Mouse (Mus musculus) macrophage (primary cell): ENCODE results near the gene Cpa4. TPM values are rescaled to one million over a fixed set of nuclear protein-coding genes. Genes with fewer than 3 reads are reported as not detected.

Source experiments
- H3K27ac ChIP-seq: fragments of 350-480 bp; formaldehyde crosslinking; 2 replicates; pipeline ENCODE4 v1.9.0; 2021
- H3K36me3 ChIP-seq: fragments of 350-480 bp; formaldehyde crosslinking; 2 replicates; pipeline ENCODE4 v1.9.0; 2021; ENCODE audit errors: inconsistent target
- H3K4me3 ChIP-seq: fragments of 350-480 bp; formaldehyde crosslinking; 2 replicates; pipeline ENCODE4 v1.9.0; 2021; ENCODE audit errors: inconsistent target
- H3K79me2 ChIP-seq: fragments of 350-480 bp; formaldehyde crosslinking; 2 replicates; pipeline ENCODE4 v1.9.0; 2021; ENCODE audit errors: inconsistent target
- WGBS: methylation state at CpG from one replicate; pipeline ENCODE4 v1.1.7; 2026; ENCODE audit warnings: inconsistent platforms; ENCODE audit not compliant: missing documents; 5-methylcytosine and 5-hydroxymethylcytosine counted together
- polyA plus RNA-seq: library from polyadenylated mRNA; stranded (reverse); fragments of 250-400 nt; gene quantifications from 3 replicates; pipeline ENCODE4 v1.2.4, GENCODE M21; 2018; ENCODE audit warnings: inconsistent platforms

The Cpa4 gene
- polyA plus RNA-seq, 1 experiment from 2014 or later = not detected

DNA sequence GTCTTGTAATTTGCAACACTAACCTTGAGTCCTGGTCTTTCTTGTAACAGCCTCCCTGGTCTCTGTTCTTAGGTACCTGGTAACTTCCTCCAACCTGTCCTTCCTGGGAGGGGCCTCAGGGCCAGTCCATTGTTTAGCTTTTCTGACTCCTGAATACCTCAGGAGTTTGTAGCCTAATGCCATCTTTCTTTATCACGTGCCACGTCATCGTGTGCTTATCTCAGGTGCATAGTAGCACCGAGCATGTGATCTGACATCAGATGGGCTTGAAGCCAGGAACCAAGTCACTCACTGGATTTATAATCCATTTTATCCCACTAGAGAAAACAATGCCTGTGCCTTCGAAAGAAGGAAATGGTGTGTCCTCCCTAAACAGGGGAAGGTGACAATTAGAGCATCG, 4.6 kb upstream of the Cpa4 start:
- Histone ChIP-seq H3K27ac (no peak overlapping the region), H3K4me3 (no peak overlapping the region), H3K36me3 (no peaks in the 10 kb centered on the region), H3K79me2 (no peaks in the 10 kb centered on the region)
- WGBS = 76% methylated on average over 6 of the region's 6 CpGs

DNA sequence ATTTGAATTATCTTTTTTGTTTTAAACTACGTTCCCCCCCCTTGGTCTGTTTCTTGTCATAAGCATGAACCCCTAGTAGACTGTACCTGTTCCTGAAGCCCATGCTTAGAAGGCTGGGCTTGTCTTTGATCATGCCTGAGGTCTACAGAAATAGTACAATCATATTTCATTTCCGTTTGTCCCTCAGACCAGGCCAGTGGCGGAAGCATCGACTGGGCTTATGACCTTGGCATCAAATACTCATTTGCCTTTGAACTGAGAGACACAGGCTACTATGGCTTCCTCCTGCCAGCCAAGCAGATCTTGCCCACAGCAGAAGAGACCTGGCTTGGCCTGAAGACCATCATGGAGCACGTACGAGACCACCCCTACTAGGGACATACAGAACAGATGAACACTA, 4.1 kb upstream of the Cpa4 start:
- 94% methylated on average over 6 of the region's 6 CpGs for WGBS
- Histone ChIP-seq H3K36me3 (no peaks in the 10 kb centered on the region), H3K4me3 (no peak overlapping the region), H3K79me2 (no peaks in the 10 kb centered on the region), H3K27ac (no peak overlapping the region)

DNA sequence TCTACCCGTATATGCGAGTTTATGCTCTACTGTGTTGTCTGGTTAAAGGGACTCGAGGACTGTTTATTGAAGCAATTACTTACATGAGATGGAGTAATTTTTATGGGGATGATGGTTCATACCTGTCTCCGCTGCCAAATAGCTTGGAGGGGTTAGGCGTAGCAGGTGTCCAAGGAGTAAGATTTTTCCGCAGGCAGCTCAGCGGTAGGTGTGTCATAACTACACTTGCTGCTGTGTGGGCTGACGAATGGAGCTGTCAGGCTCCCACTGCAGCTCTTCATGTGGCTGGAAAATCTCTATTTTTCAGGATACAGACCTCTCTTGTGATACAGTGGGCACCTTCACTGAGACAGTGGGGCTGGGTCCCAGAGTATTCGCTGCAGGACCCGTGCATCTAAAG, 1.2 kb downstream of the Cpa4 start:
- H3K79me2 ChIP-seq = no peaks in the 10 kb centered on the region
- no peak overlapping the region for H3K4me3 ChIP-seq
- H3K27ac ChIP-seq = no peak overlapping the region
- 93% methylated on average over 10 of the region's 10 CpGs for WGBS
- no peaks in the 10 kb centered on the region for H3K36me3 ChIP-seq

DNA sequence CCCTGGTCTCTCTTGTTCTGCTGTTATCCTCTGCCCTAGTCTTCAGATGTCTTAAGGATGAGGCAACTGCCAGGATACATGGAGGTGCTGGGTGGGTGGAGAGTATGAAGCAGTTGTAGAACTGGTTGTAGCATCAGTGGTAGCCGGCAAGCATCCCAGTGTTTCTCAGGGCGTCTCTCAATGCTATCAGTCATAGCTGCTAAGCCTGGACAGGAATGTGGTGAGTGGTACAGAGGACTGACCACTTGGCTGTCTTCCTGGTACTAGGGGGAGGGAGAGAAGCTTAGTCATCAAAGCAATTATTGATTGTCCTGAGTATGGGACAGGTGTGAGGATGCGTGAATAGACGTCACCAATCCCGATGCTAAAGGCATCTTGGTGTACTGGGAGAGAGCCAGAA, 1.8 kb downstream of the Cpa4 start:
- H3K27ac ChIP-seq = no peak overlapping the region
- 98% methylated on average over 5 of the region's 5 CpGs for WGBS
- no peaks in the 10 kb centered on the region for H3K36me3 ChIP-seq
- no peaks in the 10 kb centered on the region for H3K79me2 ChIP-seq
- no peak overlapping the region for H3K4me3 ChIP-seq

DNA sequence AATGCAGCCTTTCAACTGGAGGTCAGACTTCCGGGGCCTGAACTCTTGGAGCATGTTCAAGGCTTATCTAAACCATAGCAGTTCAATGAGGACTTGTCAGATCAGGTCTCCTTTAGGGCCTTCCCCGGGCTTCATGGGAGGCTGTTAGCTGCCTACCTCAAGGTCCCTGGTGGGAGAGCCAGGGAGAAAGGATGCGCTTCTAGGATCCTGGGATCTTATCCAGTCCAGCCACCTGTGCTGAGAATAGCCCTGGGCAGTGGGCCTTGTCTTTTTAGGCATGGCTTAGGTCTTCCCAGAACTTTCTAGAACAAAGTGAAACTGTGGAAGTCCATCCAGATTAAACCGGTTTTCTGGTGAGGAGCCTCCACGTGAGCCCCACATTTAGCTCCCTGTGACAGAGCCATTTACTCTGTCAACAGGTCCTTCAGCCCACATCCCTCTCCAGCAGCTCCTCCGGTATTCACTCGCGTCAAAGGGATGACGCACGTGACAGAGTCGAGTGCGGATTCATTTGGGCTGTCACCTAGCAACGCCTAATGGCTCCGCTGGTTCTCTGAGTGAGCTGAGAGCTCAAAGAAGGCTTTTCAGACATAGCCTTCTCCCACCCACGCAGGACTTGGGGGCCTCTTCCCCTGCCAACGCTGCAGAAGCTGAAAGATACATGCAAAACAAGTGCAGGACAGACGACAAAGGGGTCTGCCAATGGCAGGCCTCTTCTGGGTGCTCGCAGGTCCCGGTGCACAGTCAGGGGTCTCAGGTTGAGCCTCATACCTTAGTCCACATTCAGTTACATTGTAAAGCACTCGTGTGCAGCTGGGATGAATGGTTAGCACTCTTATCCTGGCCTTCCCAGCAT, 4.5 kb downstream of the Cpa4 start:
- no peaks in the 10 kb centered on the region for H3K79me2 ChIP-seq
- WGBS = 89% methylated on average over 18 of the region's 20 CpGs
- no peak overlapping the region for H3K4me3 ChIP-seq

DNA sequence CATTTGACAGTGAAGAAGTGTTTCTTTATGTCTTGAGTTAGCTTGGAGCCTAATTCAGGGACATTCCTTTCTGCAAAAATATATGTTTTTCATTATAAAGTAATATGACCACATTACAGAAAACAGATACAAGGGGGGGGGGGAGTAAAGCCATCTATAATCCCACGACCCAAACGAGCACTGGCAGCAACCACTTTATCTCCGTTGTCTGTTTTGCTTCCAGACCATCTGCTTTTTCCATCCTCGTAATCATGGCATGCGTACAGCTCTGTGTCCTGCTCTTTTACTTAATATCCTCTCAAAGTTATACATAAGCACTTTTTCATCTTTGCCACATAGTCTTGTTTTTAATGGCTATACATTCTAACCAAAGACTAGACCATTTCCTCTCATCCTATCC, 5.2 kb downstream of the Cpa4 start:
- no peaks in the 10 kb centered on the region for H3K36me3 ChIP-seq
- WGBS = 86% methylated on average over 5 of the region's 5 CpGs
- H3K4me3 ChIP-seq = no peak overlapping the region
- no peaks in the 10 kb centered on the region for H3K79me2 ChIP-seq
- H3K27ac ChIP-seq = no peak overlapping the region

More for the DNA sequence above, 4.5 kb downstream of the Cpa4 start:
- Histone ChIP-seq H3K27ac (no peak overlapping the region), H3K36me3 (no peaks in the 10 kb centered on the region)

DNA sequence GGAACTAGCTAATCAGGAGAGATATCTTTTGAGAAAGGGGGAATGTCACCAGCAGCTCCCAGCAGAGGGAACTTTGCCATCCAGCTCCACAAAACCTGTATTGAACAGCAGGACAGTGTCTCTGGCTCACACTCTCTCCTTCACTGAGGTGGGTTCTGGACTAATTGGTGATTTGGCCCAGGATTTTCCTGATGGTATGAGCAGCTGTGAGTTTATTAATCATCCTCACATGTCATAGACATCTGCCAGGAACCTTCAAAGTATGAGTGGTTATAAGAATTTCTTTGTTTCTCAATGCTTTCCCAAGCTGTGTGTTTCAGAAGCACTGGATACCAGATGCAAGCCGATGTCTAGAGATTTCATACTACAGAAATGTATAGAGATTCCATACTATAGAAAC, 6.8 kb downstream of the Cpa4 start:
- 100% methylated on average over 1 of the region's 1 CpGs for WGBS

DNA sequence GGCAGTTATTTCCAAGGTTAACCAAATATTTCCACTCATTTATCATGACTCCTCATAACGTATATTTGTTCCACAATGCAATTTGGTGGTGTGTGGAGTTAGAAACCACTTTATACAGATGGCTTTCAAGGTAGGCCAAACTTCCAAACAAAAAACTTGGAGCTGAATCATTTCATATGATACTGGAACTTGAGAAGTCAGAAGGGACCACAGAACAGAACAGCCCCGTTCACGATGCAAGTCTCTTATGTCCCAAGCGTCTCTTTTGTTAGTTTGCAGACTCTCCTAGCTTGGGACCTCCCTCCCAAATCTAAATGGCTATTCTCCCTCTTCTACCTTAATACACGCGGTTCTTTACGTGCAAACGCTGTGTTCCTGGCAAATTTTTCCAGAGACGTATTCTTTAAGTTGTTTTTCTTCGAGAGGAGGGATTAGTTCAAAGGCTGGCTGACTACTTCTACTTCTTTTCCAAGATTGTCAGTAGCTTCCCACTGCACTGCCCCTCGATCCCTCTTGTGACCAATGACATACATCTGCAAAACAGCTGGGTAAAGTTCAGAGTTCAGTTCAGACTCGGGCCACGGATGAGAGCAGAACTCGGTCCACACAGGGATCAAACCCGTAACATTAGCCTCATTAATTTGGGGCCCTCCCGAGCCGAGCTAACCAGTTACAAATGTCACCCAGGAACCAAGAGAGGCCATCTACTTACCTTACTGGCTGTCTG, 8.5 kb downstream of the Cpa4 start:
- Histone ChIP-seq H3K36me3 (no peaks in the 10 kb centered on the region), H3K4me3 (no peak overlapping the region), H3K79me2 (no peaks in the 10 kb centered on the region), H3K27ac (no peak overlapping the region)
- 97% methylated on average over 17 of the region's 17 CpGs for WGBS

More for the DNA sequence above, 6.8 kb downstream of the Cpa4 start:
- Histone ChIP-seq H3K4me3 (no peak overlapping the region), H3K79me2 (no peaks in the 10 kb centered on the region), H3K36me3 (no peaks in the 10 kb centered on the region), H3K27ac (no peak overlapping the region)

DNA sequence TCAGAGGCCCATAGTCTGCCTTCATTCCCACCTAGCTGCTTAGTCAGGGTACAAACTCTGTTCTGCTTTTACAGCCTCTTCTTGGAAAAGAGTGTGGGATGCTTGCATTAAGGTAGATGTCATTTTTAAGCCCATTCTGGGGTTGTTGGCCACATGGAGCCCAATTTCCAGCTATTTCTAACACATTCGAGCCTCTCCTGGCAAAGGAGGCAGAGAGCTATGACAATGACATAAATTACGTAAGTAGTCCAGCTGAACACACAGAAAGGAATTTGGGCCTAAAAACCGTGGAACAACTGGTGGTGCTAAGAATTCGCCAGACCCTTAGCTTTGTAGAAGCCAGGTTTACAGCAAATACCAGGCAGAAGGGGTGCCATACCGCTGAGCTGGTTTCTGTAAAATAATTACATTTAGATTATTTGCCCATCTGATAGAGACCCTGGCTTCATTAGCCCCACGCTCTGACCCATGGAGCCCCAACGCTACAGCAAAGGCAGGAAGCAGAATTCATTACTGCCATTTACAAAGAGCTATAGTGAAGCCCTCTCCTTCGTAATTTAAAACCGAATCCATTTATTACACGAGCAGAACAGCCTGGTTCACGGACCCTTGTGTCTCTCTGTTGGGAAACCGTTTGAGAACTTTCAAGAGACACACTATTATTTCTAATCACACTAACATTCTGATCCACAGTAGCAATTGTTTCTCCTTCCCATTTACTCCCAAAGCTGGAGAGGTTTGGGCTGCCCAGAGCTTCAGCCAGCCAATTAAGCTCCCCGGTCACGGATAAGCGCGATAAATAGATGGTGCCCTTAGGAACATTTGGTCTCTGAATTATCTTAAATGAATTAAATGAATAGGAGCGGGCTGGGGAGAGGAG, 12.0 kb downstream of the Cpa4 start:
- H3K36me3 ChIP-seq = no peaks in the 10 kb centered on the region
- WGBS = 91% methylated on average over 17 of the region's 17 CpGs
- H3K4me3 ChIP-seq = no peak overlapping the region
- no peak overlapping the region for H3K27ac ChIP-seq
- no peaks in the 10 kb centered on the region for H3K79me2 ChIP-seq

DNA sequence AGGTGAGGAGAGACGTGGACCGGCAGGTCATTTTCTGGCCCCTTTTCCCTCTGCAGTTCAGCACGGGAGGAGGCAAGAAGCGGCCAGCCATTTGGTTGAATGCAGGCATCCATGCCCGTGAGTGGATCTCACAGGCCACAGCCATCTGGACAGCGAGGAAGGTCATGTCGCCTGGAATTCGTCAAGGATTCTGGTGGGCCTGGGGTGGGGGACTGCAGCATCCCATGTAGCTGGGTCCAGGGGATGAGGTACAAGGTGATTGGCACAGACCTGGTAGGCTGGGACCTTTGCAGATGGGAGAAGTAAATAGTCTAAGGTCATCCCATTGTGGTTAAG, 12.6 kb downstream of the Cpa4 start:
- no peaks in the 10 kb centered on the region for H3K79me2 ChIP-seq
- no peaks in the 10 kb centered on the region for H3K36me3 ChIP-seq
- WGBS = 99% methylated on average over 8 of the region's 8 CpGs
- no peak overlapping the region for H3K4me3 ChIP-seq
- H3K27ac ChIP-seq = no peak overlapping the region

DNA sequence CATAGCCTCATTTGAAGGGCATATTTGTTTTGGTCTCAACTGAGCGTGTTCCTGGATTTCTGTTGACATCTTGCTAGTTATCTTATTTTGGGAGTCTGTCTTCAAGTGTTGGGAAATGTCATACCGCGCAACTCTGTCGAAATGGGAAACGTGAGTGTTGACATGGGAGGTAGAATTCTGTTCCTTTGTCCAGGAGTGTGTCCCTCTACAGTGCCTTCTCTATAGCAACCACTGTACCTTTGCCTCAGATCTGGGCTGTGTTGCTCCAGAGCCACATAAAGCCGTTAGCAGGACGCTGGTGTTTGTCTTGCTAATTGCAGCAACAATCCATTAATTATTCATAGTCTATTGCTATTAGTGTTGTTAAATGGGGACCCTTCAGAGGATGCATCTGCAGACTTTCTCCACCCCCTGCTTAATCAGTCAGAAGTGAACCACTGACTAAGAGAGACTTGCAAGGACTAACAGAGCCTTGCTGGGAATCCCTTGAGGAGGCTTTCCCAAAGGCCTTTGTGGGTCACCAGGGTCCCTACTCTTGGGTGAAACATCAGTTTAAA, 18.8 kb downstream of the Cpa4 start:
- H3K27ac ChIP-seq = no peak overlapping the region

DNA sequence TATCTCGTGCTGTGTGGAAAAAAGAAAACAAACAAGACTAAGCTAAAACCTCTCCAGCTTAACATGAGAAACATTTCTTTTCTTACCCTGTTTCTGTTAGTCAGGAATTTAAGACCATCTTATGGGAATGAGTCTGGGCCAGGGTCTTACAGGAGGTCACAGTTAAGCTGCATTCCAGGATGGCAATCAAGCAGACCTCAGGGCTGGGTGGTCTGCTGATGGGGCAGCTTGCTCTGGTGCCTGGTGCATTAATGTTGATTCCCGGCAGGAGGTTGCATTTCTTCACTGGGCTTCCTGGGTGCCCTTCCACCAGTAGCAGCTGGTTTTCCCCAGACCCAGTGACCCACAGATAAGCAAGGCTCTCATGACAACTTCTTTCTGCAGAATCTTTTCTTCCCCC, 21.6 kb downstream of the Cpa4 start:
- H3K4me3 ChIP-seq = no peak overlapping the region
- H3K79me2 ChIP-seq = no peaks in the 10 kb centered on the region
- H3K27ac ChIP-seq = no peak overlapping the region
- WGBS = 77% methylated on average over 2 of the region's 2 CpGs
- no peaks in the 10 kb centered on the region for H3K36me3 ChIP-seq

More for the DNA sequence above, 18.8 kb downstream of the Cpa4 start:
- no peak overlapping the region for H3K4me3 ChIP-seq
- no peaks in the 10 kb centered on the region for H3K79me2 ChIP-seq
- H3K36me3 ChIP-seq = no peaks in the 10 kb centered on the region
- WGBS = 80% methylated on average over 7 of the region's 7 CpGs

DNA sequence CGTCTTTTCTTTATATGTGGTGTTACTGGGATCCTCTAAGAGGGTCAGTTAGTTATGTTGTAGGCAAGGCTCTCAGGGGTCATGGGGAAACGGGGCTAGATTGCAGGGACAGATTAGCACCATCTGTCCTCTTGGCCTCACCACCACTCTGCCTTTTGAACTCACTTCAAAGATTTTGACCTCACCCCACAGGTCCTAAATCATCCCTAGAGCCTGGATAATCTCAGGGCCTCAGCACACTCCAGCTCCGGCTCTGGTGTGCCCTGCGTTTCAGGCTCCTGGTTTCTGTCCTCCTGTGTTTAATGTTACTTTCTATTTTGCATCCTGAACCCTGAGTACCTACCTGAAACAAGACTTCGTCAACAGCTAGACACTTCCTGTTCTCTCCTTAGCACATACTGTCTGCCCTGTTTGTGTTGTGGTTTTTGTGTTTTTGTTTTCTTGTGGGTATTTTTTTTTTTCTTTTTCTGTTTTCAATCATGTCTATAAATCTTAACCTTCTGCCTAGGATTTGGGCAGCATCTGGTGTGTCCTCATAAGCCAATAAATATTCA, 23.8 kb downstream of the Cpa4 start:
- Histone ChIP-seq H3K36me3 (no peaks in the 10 kb centered on the region), H3K27ac (no peak overlapping the region), H3K4me3 (no peak overlapping the region), H3K79me2 (no peaks in the 10 kb centered on the region)
- WGBS = 65% methylated on average over 5 of the region's 5 CpGs

DNA sequence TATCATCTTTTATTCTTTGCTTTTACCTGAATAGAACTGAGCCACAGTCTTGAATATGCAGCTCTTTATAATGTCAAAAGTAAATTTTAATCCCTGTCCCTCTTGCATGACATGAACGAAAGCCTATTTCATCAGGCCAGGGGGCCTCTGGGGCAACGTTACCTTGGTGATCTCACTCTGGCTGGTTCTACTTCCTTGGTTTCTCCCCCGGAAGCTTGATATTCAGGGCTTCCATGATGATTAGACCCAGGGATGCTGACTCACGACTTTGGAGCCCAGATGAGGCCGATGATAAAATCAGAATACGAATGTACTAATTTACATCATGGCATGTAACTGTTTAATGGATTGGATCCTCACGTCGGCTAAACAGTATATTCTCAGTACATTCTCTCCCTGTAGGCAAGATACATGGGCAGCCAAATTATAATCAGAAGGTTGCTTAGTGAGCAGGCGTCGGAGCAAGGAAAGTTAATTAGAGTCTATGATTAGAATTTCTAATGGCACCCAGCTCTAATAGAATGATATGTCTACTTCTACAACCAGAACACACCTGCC, 24.3 kb downstream of the Cpa4 start:
- no peaks in the 10 kb centered on the region for H3K36me3 ChIP-seq
- no peak overlapping the region for H3K4me3 ChIP-seq
- no peaks in the 10 kb centered on the region for H3K79me2 ChIP-seq
- 72% methylated on average over 10 of the region's 10 CpGs for WGBS
- H3K27ac ChIP-seq = no peak overlapping the region
